Mouse (Mus musculus): Measurements from ENCODE around the gene C1d.

- TF ChIP-seq CTCF (IDR thresholded peaks at IDR 0.05; ENCODE audit: borderline replicate concordance, insufficient read depth, low read length) (no peak), POLR2A (IDR thresholded peaks at IDR 0.05; ENCODE audit: low read depth, low read length) (no peak)
Observed at GRCm38 (mm10) chr11:17257861-17258260, 482 bp downstream of the C1d start.
